Mouse (Mus musculus) intestine, embryonic 15.5 days (tissue): ENCODE results near the gene Map10. TPM values are rescaled to one million over a fixed set of nuclear protein-coding genes. Genes with fewer than 3 reads are reported as not detected.

Source experiments
- ATAC-seq: fragments of 200-750 bp; cut with Nextera tagmentation; 2 replicates; pipeline ENCODE4 v1.8.0; 2017; ENCODE audit warnings: moderate TSS enrichment, moderate library complexity
- H3K27ac ChIP-seq: fragments of 300-500 bp; sonication (generic); 2 replicates; pipeline ENCODE4 v1.5.1; 2015; ENCODE audit warnings: mild to moderate bottlenecking, inconsistent platforms
- H3K27me3 ChIP-seq: fragments of 300-500 bp; sonication (generic); replicated peaks from 2 replicates; pipeline ENCODE4 v1.6.1; 2015; ENCODE audit warnings: inconsistent platforms
- H3K36me3 ChIP-seq: fragments of 300-500 bp; sonication (generic); 2 replicates; pipeline ENCODE4 v1.6.1; 2015; ENCODE audit warnings: inconsistent platforms
- H3K4me1 ChIP-seq: fragments of 300-500 bp; sonication (generic); replicated peaks from 2 replicates; pipeline ENCODE4 v1.6.1; 2015; ENCODE audit warnings: inconsistent platforms
- H3K4me2 ChIP-seq: fragments of 300-500 bp; sonication (generic); replicated peaks from 2 replicates; pipeline ENCODE4 v1.6.1; 2015; ENCODE audit warnings: mild to moderate bottlenecking, inconsistent platforms
- H3K4me3 ChIP-seq: fragments of 300-500 bp; sonication (generic); replicated peaks from 2 replicates; pipeline ENCODE4 v1.5.1; 2015; ENCODE audit warnings: inconsistent platforms
- H3K9ac ChIP-seq: fragments of 300-500 bp; sonication (generic); 2 replicates; pipeline ENCODE4 v1.6.1; 2015; ENCODE audit warnings: inconsistent platforms
- H3K9me3 ChIP-seq: fragments of 300-500 bp; sonication (generic); 2 replicates; pipeline ENCODE4 v1.6.1; 2016; ENCODE audit warnings: inconsistent platforms
- WGBS: fragments of 180-500 bp; shearing (Covaris S2); methylation state at CpG from one replicate; pipeline ENCODE4 v1.1.7; 2015; 5-methylcytosine and 5-hydroxymethylcytosine counted together
- polyA plus RNA-seq: library from polyadenylated mRNA; unstranded; fragments of >200 nt; fragmentation: Nextera tagmentation; extraction: Ambion mirVana; gene quantifications from 2 replicates; pipeline ENCODE4 v1.2.1, GENCODE M21; 2015

The Map10 gene
- polyA plus RNA-seq, 1 experiment from 2014 or later: 4.7 TPM

DNA sequence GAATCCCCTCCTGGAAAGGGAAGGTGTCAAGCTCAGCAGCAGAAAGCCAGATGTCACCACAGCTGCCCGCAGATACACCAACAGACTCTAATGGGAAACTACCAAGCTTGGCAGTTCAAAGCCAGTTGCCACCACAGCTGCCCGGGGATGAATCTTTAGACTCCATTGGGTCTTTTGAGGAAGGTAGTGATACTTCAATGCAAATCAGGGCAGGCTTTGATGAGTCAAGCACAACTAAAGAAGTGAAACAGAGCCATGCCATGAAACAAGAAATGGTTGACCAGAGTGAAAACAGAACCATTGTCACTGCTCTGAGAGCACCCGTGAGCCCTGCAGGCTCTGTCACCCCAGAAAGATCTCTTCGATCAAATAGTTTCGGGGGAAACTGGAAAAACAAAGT lies 1.8 kb downstream of the Map10 start:
- no peak overlapping the region for H3K9ac ChIP-seq
- peaks cover 6% of the 10 kb centered on the region for H3K4me1 ChIP-seq
- no peak overlapping the region for H3K4me3 ChIP-seq
- H3K4me2 ChIP-seq: no peak overlapping the region
- no peak overlapping the region for H3K27ac ChIP-seq
- peaks cover 10% of the 10 kb centered on the region; the same call in 1 of the 2 replicates for H3K36me3 ChIP-seq
- no peak for ATAC-seq
- 95% methylated on average over 5 of the region's 5 CpGs for WGBS
- peaks cover 12% of the 10 kb centered on the region; the same call in 1 of the 2 replicates for H3K9me3 ChIP-seq
- no peaks in the 10 kb centered on the region for H3K27me3 ChIP-seq

DNA sequence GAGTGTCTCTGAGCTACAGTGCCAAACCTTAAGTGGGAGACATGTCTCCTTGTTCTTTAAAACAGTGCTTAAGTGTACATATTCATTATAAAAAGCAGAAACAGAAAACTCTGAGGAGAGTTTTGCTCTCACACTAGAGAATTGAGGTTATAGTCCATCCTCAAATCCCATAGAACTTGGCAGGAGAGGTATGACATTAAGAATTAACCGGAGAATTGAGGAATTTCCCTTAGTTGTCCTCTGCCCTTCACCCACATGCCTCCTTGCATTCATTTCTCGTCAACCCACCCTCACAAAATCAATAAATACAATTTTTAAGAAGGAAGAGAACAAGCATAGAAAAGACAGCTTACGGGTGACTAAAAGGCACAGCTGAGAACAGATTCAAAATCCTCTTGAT lies 6.2 kb downstream of the Map10 start:
- H3K4me1 ChIP-seq: no peaks in the 10 kb centered on the region
- peaks cover 7% of the 10 kb centered on the region; the same call in 1 of the 2 replicates for H3K36me3 ChIP-seq
- ATAC-seq: no peak
- no peak overlapping the region for H3K4me3 ChIP-seq
- 69% methylated on average over 3 of the region's 3 CpGs for WGBS
- no peak overlapping the region for H3K9ac ChIP-seq
- peaks cover 6% of the 10 kb centered on the region; the same call in 1 of the 2 replicates for H3K9me3 ChIP-seq
- H3K4me2 ChIP-seq: no peak overlapping the region
- H3K27me3 ChIP-seq: no peaks in the 10 kb centered on the region
- H3K27ac ChIP-seq: no peak overlapping the region

DNA sequence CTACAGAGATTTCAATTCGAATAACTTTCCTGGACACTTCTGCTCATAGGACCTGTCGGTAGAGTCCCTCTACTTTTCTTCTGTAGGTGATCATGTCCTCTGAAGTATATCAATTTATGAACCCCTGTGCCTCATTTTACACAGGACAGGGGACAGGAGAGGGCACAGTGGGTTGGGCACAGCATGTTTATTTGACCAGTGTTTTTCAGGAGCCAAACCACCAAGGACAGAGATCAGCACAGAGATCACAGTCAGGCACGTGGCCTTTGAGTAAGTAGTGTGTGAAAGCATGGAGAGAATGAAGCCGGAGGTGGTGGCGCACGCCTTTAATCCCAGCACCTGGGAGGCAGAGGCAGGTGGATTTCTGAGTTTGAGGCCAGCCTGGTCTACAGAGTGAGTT lies 7.9 kb downstream of the Map10 start:
- H3K4me1 ChIP-seq: no peaks in the 10 kb centered on the region

DNA sequence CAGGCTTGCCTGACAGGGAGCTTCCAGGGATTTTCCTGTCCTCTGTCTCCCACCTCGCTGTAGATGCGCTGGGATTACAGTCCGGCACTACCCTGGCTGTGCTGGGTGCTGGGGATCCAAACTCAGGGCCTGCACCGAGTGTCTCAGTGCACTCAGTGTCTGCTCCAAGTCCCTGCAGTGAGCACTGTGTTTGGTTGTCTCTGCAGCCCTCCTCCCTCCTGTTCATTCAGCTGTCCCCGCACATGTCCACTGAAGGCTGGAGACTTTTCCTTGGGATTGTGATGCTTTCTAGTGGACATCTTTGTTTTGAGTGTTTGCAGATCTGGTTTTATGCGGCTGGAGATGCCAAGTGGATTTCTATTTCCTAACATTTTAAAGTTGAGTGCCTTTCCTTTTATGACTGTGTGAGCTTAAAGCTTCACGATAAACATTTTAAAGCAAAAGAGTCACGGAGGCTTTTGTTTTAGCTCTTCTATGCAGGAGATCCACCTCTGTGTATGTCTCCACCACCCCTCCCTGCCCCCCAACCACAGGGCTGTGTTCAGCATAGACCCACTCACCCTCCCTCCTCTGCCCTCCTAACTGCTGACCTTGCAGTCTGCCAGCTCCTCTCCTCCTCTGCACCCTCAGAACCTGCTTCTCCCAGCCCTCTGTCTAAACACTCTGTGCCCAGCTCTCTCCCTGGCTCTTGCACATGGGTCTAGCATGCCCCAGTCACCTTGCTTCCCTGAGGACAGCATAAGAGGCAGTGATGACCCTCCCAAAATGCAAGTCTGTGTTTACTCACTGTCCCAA lies 9.4 kb downstream of the Map10 start:
- H3K9ac ChIP-seq: no peak overlapping the region
- no peak overlapping the region for H3K4me3 ChIP-seq
- no peaks in the 10 kb centered on the region for H3K36me3 ChIP-seq
- H3K27me3 ChIP-seq: no peaks in the 10 kb centered on the region
- ATAC-seq: no peak
- no peak overlapping the region for H3K27ac ChIP-seq
- H3K9me3 ChIP-seq: no peaks in the 10 kb centered on the region
- 54% methylated on average over 8 of the region's 8 CpGs for WGBS
- no peak overlapping the region for H3K4me2 ChIP-seq
- no peaks in the 10 kb centered on the region for H3K4me1 ChIP-seq

More for the DNA sequence above, 7.9 kb downstream of the Map10 start:
- H3K27ac ChIP-seq: no peak overlapping the region
- no peaks in the 10 kb centered on the region for H3K36me3 ChIP-seq
- H3K9me3 ChIP-seq: no peaks in the 10 kb centered on the region
- H3K4me2 ChIP-seq: no peak overlapping the region
- 91% methylated on average over 6 of the region's 6 CpGs for WGBS
- no peak overlapping the region for H3K9ac ChIP-seq
- no peak for ATAC-seq
- H3K4me3 ChIP-seq: no peak overlapping the region
- no peaks in the 10 kb centered on the region for H3K27me3 ChIP-seq

DNA sequence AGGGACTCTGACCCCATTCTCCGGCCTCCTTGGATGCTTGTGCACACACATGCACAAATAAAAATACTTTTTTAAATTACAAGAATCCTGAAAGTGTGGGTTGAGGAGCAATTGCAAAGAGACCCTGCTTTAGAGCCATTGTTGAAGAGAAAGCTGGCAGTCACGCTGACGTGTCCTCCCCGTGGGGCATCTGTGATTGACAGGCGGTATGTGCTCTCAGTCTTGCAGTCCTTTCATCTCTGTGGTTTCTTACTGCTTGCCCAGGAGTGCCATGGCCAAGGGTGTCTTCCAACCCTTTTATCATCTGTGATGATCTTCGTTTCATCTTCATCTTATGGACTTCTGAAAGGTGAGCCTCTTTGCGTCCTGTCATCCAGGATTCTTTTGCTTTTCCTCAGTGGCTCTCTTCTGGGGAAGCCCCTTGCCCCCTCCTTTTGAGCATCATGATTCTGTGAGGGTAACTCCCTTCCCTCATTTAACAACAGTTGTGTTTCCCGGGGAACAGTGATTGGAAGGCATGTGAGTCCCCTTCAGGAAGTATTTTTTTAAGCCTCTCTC lies 11.3 kb downstream of the Map10 start:
- ATAC-seq: no peak
- Histone ChIP-seq H3K27me3 (no peaks in the 10 kb centered on the region), H3K4me1 (no peaks in the 10 kb centered on the region), H3K27ac (no peak overlapping the region), H3K9me3 (no peaks in the 10 kb centered on the region), H3K9ac (no peak overlapping the region), H3K36me3 (no peaks in the 10 kb centered on the region), H3K4me3 (no peak overlapping the region), H3K4me2 (no peak overlapping the region)
- 57% methylated on average over 8 of the region's 8 CpGs for WGBS

DNA sequence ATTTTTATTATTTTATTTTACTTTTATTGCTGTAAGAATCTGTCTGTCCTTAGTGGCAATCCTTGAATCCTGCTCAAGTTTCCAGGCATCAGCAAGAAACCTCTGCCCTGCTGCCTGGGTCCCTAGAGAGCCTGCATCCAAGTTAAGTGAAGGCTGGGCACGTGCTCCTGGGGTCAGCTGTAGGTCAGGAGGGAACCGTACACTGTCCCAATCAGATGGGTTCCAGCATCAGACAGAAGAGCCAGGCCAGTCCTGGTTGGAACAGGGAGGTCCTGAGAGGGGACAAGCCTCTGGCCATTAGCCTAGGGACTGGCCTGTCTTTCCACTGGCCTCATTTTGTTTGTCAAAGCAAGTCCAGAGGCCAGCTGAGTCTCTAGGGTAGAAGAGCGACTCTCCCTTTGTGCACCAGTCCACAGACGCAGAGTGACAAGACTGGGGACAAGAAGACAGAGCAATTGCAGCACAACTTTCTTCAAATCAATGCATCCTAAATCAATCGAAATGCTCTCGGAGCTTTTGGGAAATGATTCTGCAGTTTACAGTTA lies 15.7 kb downstream of the Map10 start:
- Histone ChIP-seq H3K36me3 (no peaks in the 10 kb centered on the region), H3K4me3 (no peak overlapping the region), H3K27me3 (no peaks in the 10 kb centered on the region), H3K9me3 (no peaks in the 10 kb centered on the region), H3K27ac (no peak overlapping the region), H3K4me1 (no peaks in the 10 kb centered on the region), H3K9ac (no peak overlapping the region), H3K4me2 (no peak overlapping the region)
- WGBS: 58% methylated on average over 6 of the region's 6 CpGs
- no peak for ATAC-seq

DNA sequence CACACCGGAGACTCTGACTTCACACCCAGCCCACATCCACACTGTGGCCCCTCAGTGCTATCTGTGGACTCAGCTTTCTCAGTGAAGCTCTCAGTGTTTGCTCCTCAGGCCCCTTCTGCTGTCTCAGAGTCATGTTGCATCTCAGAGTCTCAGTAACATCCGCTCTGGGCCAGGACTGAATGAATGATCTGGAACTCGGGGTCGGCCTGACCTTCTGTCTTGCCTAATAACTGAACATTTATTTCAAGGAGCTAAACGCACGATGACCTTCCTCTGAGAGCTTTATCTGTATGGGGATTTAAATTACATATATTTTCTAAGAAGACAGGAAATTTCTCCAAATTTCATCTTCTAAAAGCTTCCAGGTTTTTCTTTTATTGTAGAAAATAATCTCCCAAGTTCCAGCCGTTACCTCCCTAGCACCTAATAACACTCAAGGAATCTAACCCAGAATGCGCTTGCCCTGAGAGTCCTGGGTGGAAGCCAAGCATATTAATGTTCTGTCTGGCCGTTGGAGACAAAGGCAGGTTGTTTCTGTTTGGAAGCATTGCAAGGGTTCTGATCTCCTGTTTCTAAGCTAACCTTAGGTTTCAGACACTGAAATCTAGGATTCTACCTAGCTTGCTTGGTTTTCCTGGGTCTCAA lies 16.7 kb downstream of the Map10 start:
- 73% methylated on average over 9 of the region's 9 CpGs for WGBS
- H3K4me2 ChIP-seq: no peak overlapping the region

DNA sequence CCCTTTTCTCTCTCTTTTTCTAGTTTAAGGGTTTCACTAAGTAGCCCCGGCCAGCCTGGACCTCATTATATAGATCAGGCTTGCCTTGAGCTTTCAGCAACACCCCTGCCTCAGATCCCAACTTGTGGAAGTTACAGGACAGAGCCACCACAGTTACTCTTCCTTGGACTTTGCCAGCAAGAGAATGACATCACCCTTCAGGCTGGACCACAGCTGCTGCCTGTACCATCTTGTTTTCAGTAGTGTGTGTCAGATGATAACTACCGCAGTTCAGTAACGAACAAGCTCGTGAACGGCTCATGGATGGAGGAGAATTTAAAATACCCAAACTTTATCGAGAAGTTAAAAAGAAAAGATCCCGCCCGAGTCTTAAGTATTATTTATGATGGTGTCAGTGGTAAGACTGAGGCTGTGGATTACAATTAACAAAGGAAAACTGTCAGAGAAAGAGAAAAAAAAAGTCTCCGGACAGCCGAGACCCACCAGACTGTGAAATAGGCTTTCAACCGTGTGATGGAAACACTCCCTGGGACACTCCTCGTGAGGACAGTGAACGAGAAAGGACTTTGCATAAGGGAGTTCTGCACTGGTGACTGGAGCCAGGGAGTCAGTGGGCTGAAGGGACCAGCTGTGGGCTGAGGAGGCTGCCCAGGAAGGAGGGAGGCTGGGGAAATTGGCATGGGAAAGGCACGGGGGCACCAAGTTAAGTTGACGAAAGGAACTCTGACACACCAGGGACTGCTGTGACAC lies 20.7 kb downstream of the Map10 start:
- Histone ChIP-seq H3K36me3 (no peaks in the 10 kb centered on the region), H3K27ac (no peak overlapping the region), H3K27me3 (no peaks in the 10 kb centered on the region), H3K4me1 (no peaks in the 10 kb centered on the region), H3K4me3 (no peak overlapping the region), H3K4me2 (no peak overlapping the region), H3K9me3 (no peaks in the 10 kb centered on the region), H3K9ac (no peak overlapping the region)
- no peak for ATAC-seq
- WGBS: 74% methylated on average over 15 of the region's 15 CpGs

More for the DNA sequence above, 16.7 kb downstream of the Map10 start:
- no peaks in the 10 kb centered on the region for H3K27me3 ChIP-seq
- no peaks in the 10 kb centered on the region for H3K9me3 ChIP-seq
- H3K4me3 ChIP-seq: no peak overlapping the region
- H3K27ac ChIP-seq: no peak overlapping the region
- no peaks in the 10 kb centered on the region for H3K36me3 ChIP-seq
- no peak for ATAC-seq
- H3K4me1 ChIP-seq: no peaks in the 10 kb centered on the region
- no peak overlapping the region for H3K9ac ChIP-seq

DNA sequence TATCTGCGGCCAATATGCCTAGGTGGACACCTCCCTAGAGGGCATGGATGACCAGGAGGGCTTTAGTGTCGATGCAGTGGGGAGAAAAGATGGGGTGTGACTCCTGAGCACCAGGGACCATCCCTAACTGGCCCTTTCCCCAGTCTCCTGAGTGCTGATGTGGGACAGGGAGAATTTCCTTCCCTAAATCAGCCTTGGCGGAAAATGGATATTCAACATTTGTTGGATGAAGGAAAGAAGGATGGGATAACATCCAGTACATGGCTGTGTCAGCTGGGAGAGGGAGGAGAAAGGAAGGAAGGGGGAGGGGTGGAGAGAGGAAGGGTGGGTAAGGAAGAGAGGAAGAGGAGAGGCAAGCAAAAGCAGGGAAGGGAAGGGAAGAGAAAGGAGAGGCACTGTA lies 21.3 kb downstream of the Map10 start:
- WGBS: 84% methylated on average over 3 of the region's 3 CpGs
- H3K4me2 ChIP-seq: no peak overlapping the region
- no peak for ATAC-seq

DNA sequence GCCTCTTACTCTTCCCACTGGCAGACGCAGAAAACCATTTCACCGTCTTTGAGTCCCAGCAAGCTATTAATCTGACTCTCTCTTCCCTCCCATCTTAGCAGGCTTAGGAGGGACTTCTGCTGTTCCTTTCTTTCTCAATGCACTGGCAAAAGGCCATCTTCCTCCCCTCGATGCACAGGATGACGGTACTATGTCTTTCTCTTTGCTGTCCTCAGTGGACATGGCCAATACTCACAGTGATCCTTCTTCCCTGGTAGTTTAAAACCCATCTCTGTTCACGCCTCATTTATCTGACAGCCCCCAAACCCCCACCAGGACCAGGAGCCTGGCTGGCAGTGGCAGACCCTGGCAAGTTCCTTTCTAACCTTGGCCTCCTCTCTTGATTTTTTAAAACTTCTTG lies 22.8 kb downstream of the Map10 start:
- H3K36me3 ChIP-seq: no peaks in the 10 kb centered on the region
- no peak overlapping the region for H3K4me3 ChIP-seq
- H3K27me3 ChIP-seq: no peaks in the 10 kb centered on the region
- no peak overlapping the region for H3K9ac ChIP-seq
- no peak for ATAC-seq
- no peak overlapping the region for H3K4me2 ChIP-seq
- H3K9me3 ChIP-seq: no peaks in the 10 kb centered on the region
- no peak overlapping the region for H3K27ac ChIP-seq
- H3K4me1 ChIP-seq: no peaks in the 10 kb centered on the region
- WGBS: 51% methylated on average over 5 of the region's 5 CpGs

More for the DNA sequence above, 21.3 kb downstream of the Map10 start:
- no peak overlapping the region for H3K27ac ChIP-seq
- H3K36me3 ChIP-seq: no peaks in the 10 kb centered on the region
- H3K9me3 ChIP-seq: no peaks in the 10 kb centered on the region
- H3K4me3 ChIP-seq: no peak overlapping the region
- H3K4me1 ChIP-seq: no peaks in the 10 kb centered on the region
- H3K9ac ChIP-seq: no peak overlapping the region
- H3K27me3 ChIP-seq: no peaks in the 10 kb centered on the region

DNA sequence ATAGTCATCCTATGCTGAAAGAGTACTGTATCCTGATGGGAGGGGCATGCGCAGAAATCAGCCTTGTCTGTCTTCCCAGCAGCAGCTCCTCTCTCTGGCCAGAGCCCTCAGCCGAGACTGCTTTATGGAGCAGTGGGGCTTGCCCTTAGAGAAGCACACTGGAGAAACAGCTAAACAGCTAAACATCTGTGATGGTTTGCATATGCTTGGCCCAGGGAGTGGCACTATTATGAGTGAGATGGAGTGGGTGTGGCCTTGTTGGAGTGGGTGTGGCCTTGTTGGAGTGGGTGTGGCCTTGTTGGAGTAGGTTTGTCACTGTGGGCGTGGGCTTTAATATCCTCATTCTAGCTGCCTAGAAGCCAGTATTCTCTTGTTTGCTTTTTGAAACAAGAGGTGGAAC lies 23.6 kb downstream of the Map10 start:
- 86% methylated on average over 3 of the region's 3 CpGs for WGBS
- H3K4me3 ChIP-seq: no peak overlapping the region
- H3K4me1 ChIP-seq: no peaks in the 10 kb centered on the region
- ATAC-seq: no peak
- H3K27ac ChIP-seq: no peak overlapping the region
- no peaks in the 10 kb centered on the region for H3K36me3 ChIP-seq
- no peak overlapping the region for H3K4me2 ChIP-seq
- no peaks in the 10 kb centered on the region for H3K9me3 ChIP-seq
- H3K9ac ChIP-seq: no peak overlapping the region
- H3K27me3 ChIP-seq: no peaks in the 10 kb centered on the region

DNA sequence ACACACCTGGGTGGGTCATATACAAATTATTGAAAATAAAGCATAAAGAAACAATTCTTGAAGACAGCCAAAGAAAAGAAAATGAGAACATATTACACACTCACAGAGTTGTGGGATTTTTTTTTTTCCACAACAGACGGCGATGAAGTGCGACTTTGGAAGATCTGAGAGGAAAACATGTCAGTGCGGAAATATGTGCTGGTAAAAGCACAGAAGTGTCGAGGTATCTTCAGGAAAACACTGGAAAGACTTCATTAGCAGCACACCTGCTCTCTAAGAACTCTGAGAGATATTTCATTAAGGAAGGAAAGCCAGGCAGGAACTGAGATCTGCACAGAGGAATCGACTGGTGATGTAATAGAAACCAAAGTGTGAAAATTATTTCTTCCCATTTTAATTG lies 26.3 kb downstream of the Map10 start:
- Histone ChIP-seq H3K27ac (no peak overlapping the region), H3K27me3 (no peaks in the 10 kb centered on the region), H3K36me3 (no peaks in the 10 kb centered on the region), H3K4me1 (no peaks in the 10 kb centered on the region), H3K4me3 (no peak overlapping the region), H3K9ac (no peak overlapping the region), H3K4me2 (no peak overlapping the region), H3K9me3 (no peaks in the 10 kb centered on the region)
- 83% methylated on average over 6 of the region's 6 CpGs for WGBS
- no peak for ATAC-seq
